ENCODE assay signal across 8 mouse cellular contexts in genomic region chr9:57074171-57074821, GRCm38 (mm10). TPM values are rescaled to one million over a fixed set of nuclear protein-coding genes. Genes with fewer than 3 reads are reported as not detected.
A peak's percentile ranks its signal among the peaks of the same experiment; 100 is the strongest.
DNase-seq lines count a peak whose midpoint lies in the region; ATAC-seq and TF ChIP-seq lines count a peak whose summit lies in the region.

No protein-coding gene starts in this region.

- no peaks in the 10 kb centered on the region for H3K9me3 ChIP-seq in heart, embryonic 10.5 days
- no peaks in the 10 kb centered on the region for H3K9me3 ChIP-seq in kidney, embryonic 14.5 days (ENCODE audit: control insufficient read depth, low read length)
- H3K9me3 ChIP-seq in lung, embryonic 14.5 days (ENCODE audit: low read depth, low read length): no peaks in the 10 kb centered on the region

- DNase-seq in 416B (ENCODE audit: low read depth) (peak; percentile 70), MEL-GATA-1-ER (ENCODE audit: extremely low read depth, low read depth) (peak; percentile 24)
- DNase-seq in embryo, embryonic 10 days (ENCODE audit: low spot score): peak; percentile 64
- peak; percentile 77 for DNase-seq in heart, embryonic 10.5 days (ENCODE audit: low spot score)
- peak; percentile 56 for DNase-seq in lung, embryonic 14.5 days
- peak; percentile 49 for DNase-seq in retina, embryonic 14.5 days (ENCODE audit: low spot score)

- peak overlapping the region; percentile 47 for H3K4me2 ChIP-seq in kidney, embryonic 14.5 days (replicated peaks; ENCODE audit: low read depth, low read length)
- H3K4me2 ChIP-seq in lung, embryonic 14.5 days: peak overlapping the region; percentile 78

- peak overlapping the region; percentile 96 for H3K27ac ChIP-seq in heart, embryonic 10.5 days
- peak overlapping the region; percentile 92 for H3K27ac ChIP-seq in kidney, embryonic 14.5 days (ENCODE audit: low read depth, low read length)
- peak overlapping the region; percentile 97 for H3K27ac ChIP-seq in lung, embryonic 14.5 days (ENCODE audit: low read depth)

- H3K9ac ChIP-seq in kidney, embryonic 14.5 days (ENCODE audit: low read depth, low read length): peak overlapping the region; percentile 74
- peak overlapping the region; percentile 69 for H3K9ac ChIP-seq in lung, embryonic 14.5 days

- peak; percentile 44; the same call in 1 of the 2 replicates for TF ChIP-seq CTCF in lung, embryonic 14.5 days (IDR thresholded peaks at IDR 0.05; ENCODE audit: low read depth)

- no peak for ATAC-seq in kidney, embryonic 14.5 days (ENCODE audit: low FRiP score, low TSS enrichment)
- ATAC-seq in lung, embryonic 14.5 days (ENCODE audit: insufficient read depth): no peak
- ATAC-seq in monocyte, adult 5-6 weeks (replicated peaks; ENCODE audit: insufficient number of reproducible peaks, low FRiP score, low TSS enrichment, poor library complexity, severe bottlenecking): no peak

- no peaks in the 10 kb centered on the region for H3K27me3 ChIP-seq in heart, embryonic 10.5 days (ENCODE audit: insufficient read depth, poor library complexity, severe bottlenecking)
- H3K27me3 ChIP-seq in kidney, embryonic 14.5 days (ENCODE audit: control insufficient read depth, insufficient read depth, low read length): no peaks in the 10 kb centered on the region
- no peaks in the 10 kb centered on the region for H3K27me3 ChIP-seq in lung, embryonic 14.5 days (ENCODE audit: insufficient read depth, low read length)

- H3K4me3 ChIP-seq in heart, embryonic 10.5 days: peak overlapping the region; percentile 94
- H3K4me3 ChIP-seq in kidney, embryonic 14.5 days (ENCODE audit: low read length): peak overlapping the region; percentile 81
- peak overlapping the region; percentile 95 for H3K4me3 ChIP-seq in lung, embryonic 14.5 days (ENCODE audit: low read depth, low read length)

- H3K4me1 ChIP-seq in heart, embryonic 10.5 days: peaks cover 36% of the 10 kb centered on the region
- H3K4me1 ChIP-seq in kidney, embryonic 14.5 days (ENCODE audit: control insufficient read depth, insufficient read depth, low read length): peaks cover 12% of the 10 kb centered on the region; the same call in 1 of the 2 replicates
- no peaks in the 10 kb centered on the region for H3K4me1 ChIP-seq in lung, embryonic 14.5 days (ENCODE audit: insufficient read depth)

- H3K36me3 ChIP-seq in heart, embryonic 10.5 days: no peaks in the 10 kb centered on the region
- H3K36me3 ChIP-seq in kidney, embryonic 14.5 days (ENCODE audit: control insufficient read depth, insufficient read depth, low read length): no peaks in the 10 kb centered on the region
- 0 out of 2 replicates have a peak, but pooled peaks cover 3% of the 10 kb centered on the region for H3K36me3 ChIP-seq in lung, embryonic 14.5 days (ENCODE audit: insufficient read depth)

- WGBS in heart, embryonic 10.5 days: 6% methylated on average over 21 of the region's 21 CpGs
- WGBS in kidney, embryonic 14.5 days: 3% methylated on average over 21 of the region's 21 CpGs
- WGBS in lung, embryonic 14.5 days: 4% methylated on average over 21 of the region's 21 CpGs

RNA-seq across cellular contexts. Expression of gene Sin3a, which starts 2.5 kb away (rescaled TPM):
- polyA plus RNA-seq in heart, embryonic 10.5 days (2016; fragmentation: Nextera tagmentation; extraction: Ambion mirVana): 36.2 and 38.1 TPM in 2 replicates
- 28.9 and 53.2 TPM in 2 replicates for polyA plus RNA-seq in kidney, embryonic 14.5 days (2014; fragmentation: Nextera tagmentation; extraction: Ambion mirVana)
- polyA plus RNA-seq in lung, embryonic 14.5 days (2014; fragmentation: Nextera tagmentation; extraction: Ambion mirVana): 49.2 and 52.1 TPM in 2 replicates
- 50.1 to 115 TPM (median 90.9 TPM) in 3 replicates for total RNA-seq in monocyte, adult 5-6 weeks (2017)

RNA-seq across cellular contexts. Expression of gene Man2c1, which starts 56.2 kb away (rescaled TPM):
- polyA plus RNA-seq in heart, embryonic 10.5 days (2016; fragmentation: Nextera tagmentation; extraction: Ambion mirVana): 73.7 and 78.3 TPM in 2 replicates
- 28.5 and 38.7 TPM in 2 replicates for polyA plus RNA-seq in kidney, embryonic 14.5 days (2014; fragmentation: Nextera tagmentation; extraction: Ambion mirVana)
- polyA plus RNA-seq in lung, embryonic 14.5 days (2014; fragmentation: Nextera tagmentation; extraction: Ambion mirVana): 44.2 and 45.2 TPM in 2 replicates
- 47.9 to 87.1 TPM (median 60.7 TPM) in 3 replicates for total RNA-seq in monocyte, adult 5-6 weeks (2017)

Comparison
In these comparisons a context has a peak if more than half of its experiments do, and no peak if none do; other contexts are left out.
1. DNase-seq: peak in every context shown above with its lines; median percentile 77 in heart, embryonic 10.5 days; 70 in 416B; 64 in embryo, embryonic 10 days; 56 in lung, embryonic 14.5 days; 49 in retina, embryonic 14.5 days; 24 in MEL-GATA-1-ER.